Mouse (Mus musculus): ENCODE data around the gene Gm8356. TPM values are rescaled to one million over a fixed set of nuclear protein-coding genes. Genes with fewer than 3 reads are reported as not detected.
"Not testable (repeated sequence)": the region's sequence is repeated elsewhere in the genome, so short reads cannot be mapped to it uniquely, and the experiment has no call there.

Gm8356 gene
- polyA plus RNA-seq (2016; fragmentation: Nextera tagmentation; extraction: Ambion mirVana), result not detected in 2 replicates

DNA sequence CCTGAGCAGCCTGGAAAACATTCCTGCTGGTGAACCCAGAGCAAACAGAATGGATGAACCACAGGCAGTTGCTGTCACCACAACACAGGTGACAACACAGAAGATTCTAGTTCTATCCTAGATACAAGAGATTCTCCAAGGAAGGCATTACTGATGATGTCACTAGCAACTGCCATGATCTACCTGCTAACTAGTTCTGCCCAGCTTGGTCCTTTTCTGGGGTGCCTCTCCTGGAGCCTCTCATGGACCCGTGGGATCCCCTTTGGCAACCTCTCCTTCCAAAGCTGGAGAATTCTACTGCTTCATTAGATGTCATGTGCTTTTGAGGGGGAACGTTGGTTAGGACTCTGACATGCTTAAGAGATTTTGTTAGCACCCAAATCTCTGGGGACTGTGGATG lies at the start of gene Gm8356:
TSS of gene Gm8356 (minus strand) at position 101 of the 400 bp plus-strand sequence.
- not testable (repeated sequence) for ATAC-seq; H3K4me1 ChIP-seq; H3K27ac ChIP-seq; H3K9me3 ChIP-seq (replicated peaks); H3K4me3 ChIP-seq; H3K36me3 ChIP-seq; H3K4me2 ChIP-seq; H3K9ac ChIP-seq; H3K27me3 ChIP-seq (replicated peaks)
- WGBS (ENCODE audit: insufficient replicate concordance), result 38% methylated on average over 1 of the region's 2 CpGs

DNA sequence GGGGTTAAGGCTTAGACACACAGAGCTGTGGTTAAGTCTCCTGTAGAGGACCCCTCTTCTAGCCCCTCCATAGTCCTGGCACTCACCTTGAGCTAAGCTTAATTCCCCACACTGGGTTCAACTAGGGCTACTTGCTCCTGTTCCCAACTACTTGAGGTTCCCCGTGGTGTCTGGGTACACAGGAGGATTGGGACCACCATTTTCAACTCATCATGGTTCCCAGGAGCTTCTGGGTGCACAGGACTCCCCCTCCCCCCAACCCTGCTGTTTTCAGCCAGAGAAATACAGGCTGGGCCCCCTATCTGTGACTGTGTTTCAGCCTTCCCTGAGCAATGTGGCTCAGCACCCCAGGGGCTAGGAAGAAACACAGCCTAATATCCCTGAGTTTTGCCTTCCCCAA lies 50.8 kb downstream of the Gm8356 start:
- H3K4me3 ChIP-seq; H3K27ac ChIP-seq; H3K36me3 ChIP-seq; H3K27me3 ChIP-seq (replicated peaks); H3K4me2 ChIP-seq; H3K4me1 ChIP-seq; H3K9me3 ChIP-seq (replicated peaks); ATAC-seq; H3K9ac ChIP-seq: not testable (repeated sequence)
- WGBS (ENCODE audit: insufficient replicate concordance), result 0% methylated on average over 1 of the region's 1 CpGs

DNA sequence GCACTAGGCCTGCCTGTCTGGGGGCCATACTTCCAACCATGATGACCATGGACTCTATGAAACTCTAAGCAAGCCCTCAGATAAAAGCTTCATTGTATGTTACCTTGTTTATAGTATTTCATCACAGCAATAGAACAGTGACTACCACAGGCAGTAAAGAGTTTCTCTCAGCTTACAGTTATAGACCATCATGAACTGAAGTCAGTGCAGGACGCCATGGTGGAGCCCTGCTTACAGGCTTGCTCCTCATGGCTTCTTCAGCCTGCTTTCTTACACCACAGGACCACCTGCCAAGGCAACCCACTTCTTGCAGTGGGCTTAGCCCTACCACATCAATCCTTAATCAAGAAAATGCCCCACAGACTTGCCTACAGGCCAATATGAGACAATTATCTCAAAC lies 51.5 kb downstream of the Gm8356 start:
- not testable (repeated sequence) for H3K4me2 ChIP-seq; H3K27me3 ChIP-seq (replicated peaks); ATAC-seq; H3K9ac ChIP-seq; H3K4me1 ChIP-seq; H3K36me3 ChIP-seq; H3K4me3 ChIP-seq; H3K27ac ChIP-seq; H3K9me3 ChIP-seq (replicated peaks)
- 50% methylated on average over 1 of the region's 1 CpGs for WGBS (ENCODE audit: insufficient replicate concordance)

GRCm38 (mm10) chr14:6482126-6482525 lies 55.0 kb downstream of the Gm8356 start:
- not testable (repeated sequence) for H3K4me3 ChIP-seq; H3K36me3 ChIP-seq; ATAC-seq; H3K27ac ChIP-seq; H3K27me3 ChIP-seq (replicated peaks); H3K4me1 ChIP-seq; H3K4me2 ChIP-seq; H3K9me3 ChIP-seq (replicated peaks); H3K9ac ChIP-seq
- 60% methylated on average over 8 of the region's 8 CpGs for WGBS (ENCODE audit: insufficient replicate concordance)

Other genes starting within 250 kb of the Gm8356 start
- gene Gm21103, start 232.4 kb downstream of the Gm8356 start, polyA plus RNA-seq (2016; fragmentation: Nextera tagmentation; extraction: Ambion mirVana), result not detected in 2 replicates
- not detected in 2 replicates for gene Gm3618, start 193.6 kb downstream of the Gm8356 start, polyA plus RNA-seq (2016; fragmentation: Nextera tagmentation; extraction: Ambion mirVana)
- gene Gm16440, start 147.0 kb downstream of the Gm8356 start, polyA plus RNA-seq (2016; fragmentation: Nextera tagmentation; extraction: Ambion mirVana), result not detected in 2 replicates
- 0.07 TPM in 1 of 2 replicates, not detected in the other for gene Gm3591, start 124.8 kb downstream of the Gm8356 start, polyA plus RNA-seq (2016; fragmentation: Nextera tagmentation; extraction: Ambion mirVana)
- gene Gm3594, start 92.7 kb downstream of the Gm8356 start, polyA plus RNA-seq (2016; fragmentation: Nextera tagmentation; extraction: Ambion mirVana), result not detected in 2 replicates
- gene Gm3629, start 53.3 kb upstream of the Gm8356 start, polyA plus RNA-seq (2016; fragmentation: Nextera tagmentation; extraction: Ambion mirVana), result not detected in 2 replicates
- not detected in 2 replicates for gene Gm3460, start 85.1 kb upstream of the Gm8356 start, polyA plus RNA-seq (2016; fragmentation: Nextera tagmentation; extraction: Ambion mirVana)
- not detected in 2 replicates for gene Gm10251, start 146.9 kb upstream of the Gm8356 start, polyA plus RNA-seq (2016; fragmentation: Nextera tagmentation; extraction: Ambion mirVana)
- gene Gm8050, start 183.0 kb upstream of the Gm8356 start, polyA plus RNA-seq (2016; fragmentation: Nextera tagmentation; extraction: Ambion mirVana), result not detected in 2 replicates
- gene Gm3636, start 205.0 kb upstream of the Gm8356 start, polyA plus RNA-seq (2016; fragmentation: Nextera tagmentation; extraction: Ambion mirVana), result 0.38 and 0.56 TPM in 2 replicates
- not detected in 2 replicates for gene Gm8362, start 237.1 kb upstream of the Gm8356 start, polyA plus RNA-seq (2016; fragmentation: Nextera tagmentation; extraction: Ambion mirVana)

Measured in liver, embryonic 12.5 days (tissue).